Comparison of ENCODE assay signal across 8 mouse cellular contexts in genomic region chr9:107486507-107487225, GRCm38 (mm10). TPM values are rescaled to one million over a fixed set of nuclear protein-coding genes. Genes with fewer than 3 reads are reported as not detected.
A peak's percentile ranks its signal among the peaks of the same experiment; 100 is the strongest.
DNase-seq lines count a peak whose midpoint lies in the region; ATAC-seq and TF ChIP-seq lines count a peak whose summit lies in the region.

No protein-coding gene starts in this region.

- H3K9me3 ChIP-seq in neural tube, embryonic 11.5 days (ENCODE audit: control insufficient read depth, low read length): no peaks in the 10 kb centered on the region
- no peaks in the 10 kb centered on the region for H3K9me3 ChIP-seq in neural tube, embryonic 15.5 days (replicated peaks)

- TF ChIP-seq POLR2A in kidney, adult 2 months (IDR thresholded peaks at IDR 0.05; ENCODE audit: low read depth, low read length): no peak
- no peak for TF ChIP-seq POLR2A in myocyte (IDR thresholded peaks at IDR 0.05; ENCODE audit: insufficient read length, low read depth)

- H3K4me1 ChIP-seq in neural tube, embryonic 11.5 days (ENCODE audit: control insufficient read depth, insufficient read depth, low read length): peaks cover 12% of the 10 kb centered on the region
- peaks cover 54% of the 10 kb centered on the region for H3K4me1 ChIP-seq in neural tube, embryonic 15.5 days
- H3K4me1 ChIP-seq in kidney, adult 2 months (ENCODE audit: control insufficient read depth, insufficient read depth, low read length): no peaks in the 10 kb centered on the region

- no peaks in the 10 kb centered on the region for H3K36me3 ChIP-seq in neural tube, embryonic 11.5 days (ENCODE audit: control insufficient read depth, insufficient read depth, low read length)
- no peaks in the 10 kb centered on the region for H3K36me3 ChIP-seq in neural tube, embryonic 15.5 days
- H3K36me3 ChIP-seq in kidney, adult 2 months (ENCODE audit: control insufficient read depth, insufficient read depth, low read length): no peaks in the 10 kb centered on the region
- H3K36me3 ChIP-seq in myocyte (ENCODE audit: control insufficient read depth, insufficient read depth): no peaks in the 10 kb centered on the region

- H3K27ac ChIP-seq in neural tube, embryonic 11.5 days (ENCODE audit: low read depth, low read length): 0 out of 2 replicates have a peak overlapping the region, but pooled peaks have one; percentile 14
- no peak overlapping the region for H3K27ac ChIP-seq in neural tube, embryonic 15.5 days (replicated peaks)
- H3K27ac ChIP-seq in kidney, adult 2 months (ENCODE audit: insufficient read depth, low read depth, low read length): no peak overlapping the region

- ATAC-seq in neural tube, embryonic 11.5 days (ENCODE audit: insufficient read depth, low FRiP score, low TSS enrichment): 0 out of 2 replicates have a peak, but pooled peaks have one; percentile 15
- no peak for ATAC-seq in neural tube, embryonic 15.5 days (ENCODE audit: low FRiP score)

- DNase-seq in adrenal gland, adult 2 months: peak; percentile 19
- no peak for DNase-seq in adrenal gland, adult 18-20 months (ENCODE audit: low spot score in 2 of 2)
- DNase-seq in neural tube, embryonic 11.5 days (ENCODE audit: low spot score): no peak
- DNase-seq in kidney, adult 2 months: peak; percentile 78
- DNase-seq in layer of hippocampus, adult 8-10 months (ENCODE audit: low spot score in 2 of 2): no peak
- no peak for DNase-seq in cerebellum, adult 11-12 months

- H3K9ac ChIP-seq in neural tube, embryonic 11.5 days (ENCODE audit: low read length): no peak overlapping the region
- no peak overlapping the region for H3K9ac ChIP-seq in neural tube, embryonic 15.5 days (replicated peaks)

- no peak overlapping the region for H3K4me2 ChIP-seq in neural tube, embryonic 11.5 days (ENCODE audit: low read depth)
- no peak overlapping the region for H3K4me2 ChIP-seq in neural tube, embryonic 15.5 days
- no peak overlapping the region for H3K4me2 ChIP-seq in myocyte (ENCODE audit: low read depth)

- H3K4me3 ChIP-seq in neural tube, embryonic 11.5 days (ENCODE audit: low read depth, low read length): no peak overlapping the region
- no peak overlapping the region for H3K4me3 ChIP-seq in neural tube, embryonic 15.5 days (replicated peaks)
- H3K4me3 ChIP-seq in kidney, adult 2 months (ENCODE audit: insufficient read depth, low read depth, low read length): no peak overlapping the region
- H3K4me3 ChIP-seq in myocyte: no peak overlapping the region

- H3K27me3 ChIP-seq in neural tube, embryonic 11.5 days (ENCODE audit: control insufficient read depth, insufficient read depth, low read length): no peaks in the 10 kb centered on the region
- no peaks in the 10 kb centered on the region for H3K27me3 ChIP-seq in neural tube, embryonic 15.5 days (replicated peaks)
- no peaks in the 10 kb centered on the region for H3K27me3 ChIP-seq in kidney, adult 2 months (replicated peaks; ENCODE audit: control insufficient read depth, insufficient read depth, low read length)
- peaks cover 39% of the 10 kb centered on the region for H3K27me3 ChIP-seq in myocyte (ENCODE audit: control insufficient read depth, insufficient read depth, insufficient read length)

- H3ac ChIP-seq in myocyte (ENCODE audit: control insufficient read depth, insufficient read length): no peak overlapping the region

- 60% methylated on average over 6 of the region's 6 CpGs for WGBS in neural tube, embryonic 11.5 days
- WGBS in neural tube, embryonic 15.5 days: 67% methylated on average over 6 of the region's 6 CpGs
- 60% methylated on average over 6 of the region's 6 CpGs for WGBS in kidney, adult 2 months

- no peak for TF ChIP-seq CTCF in kidney, adult 2 months (conservative IDR thresholded peaks at IDR 0.05; ENCODE audit: insufficient read depth, insufficient read length, low read depth, low read length)

- no peaks in the 10 kb centered on the region for H3K79me2 ChIP-seq in myocyte (ENCODE audit: control insufficient read depth, insufficient read depth)

TF ChIP-seq in myocyte, 11 proteins besides CTCF, POLR2A, EP300 and RAD21:
- peak; percentile 74 for TF ChIP-seq REST (IDR thresholded peaks at IDR 0.05; ENCODE audit: insufficient read depth, insufficient read length)
- TF ChIP-seq MYOG (IDR thresholded peaks at IDR 0.05; ENCODE audit: control insufficient read depth in 1 of 3, insufficient read depth in 1 of 3, insufficient read length in 2 of 3, low read depth in 2 of 3): no peak
- no peak for TF ChIP-seq TCF3 (IDR thresholded peaks at IDR 0.05; ENCODE audit: insufficient read length, low read depth)

RNA-seq across cellular contexts. Expression of gene Tmem115, which starts 47.1 kb away (rescaled TPM):
- total RNA-seq in adrenal gland, adult 2 months (2021): 10 to 100 TPM; 43.2 to 48.1 TPM
- 84.2 and 96.5 TPM in 2 replicates for polyA plus RNA-seq in adrenal gland, adult 2 months (2012; rRNA removed)
- total RNA-seq in adrenal gland, adult 18-20 months (2021): 10 to 100 TPM; 40.0 to 49.5 TPM
- polyA plus RNA-seq in neural tube, embryonic 11.5 days (2014; fragmentation: Nextera tagmentation; extraction: Ambion mirVana): 47.0 and 47.2 TPM in 2 replicates
- 45.7 and 46.1 TPM in 2 replicates for polyA plus RNA-seq in neural tube, embryonic 15.5 days (2015; fragmentation: Nextera tagmentation; extraction: Ambion mirVana)
- 52.1 and 63.6 TPM in 2 replicates for polyA plus RNA-seq in kidney, adult 2 months (2012; rRNA removed)
- polyA plus RNA-seq in myocyte (2012; fragmentation: generic; extraction: Trizol): 43.4 TPM
- 10 to 100 TPM; 33.1 to 40.3 (median 36.2) TPM for total RNA-seq in layer of hippocampus, adult 8-10 months (2022)

RNA-seq across cellular contexts. Expression of gene Cyb561d2, which starts 55.3 kb away (rescaled TPM):
- total RNA-seq in adrenal gland, adult 2 months (2021): 10 to 100 TPM; 14.6 to 22.0 TPM
- polyA plus RNA-seq in adrenal gland, adult 2 months (2012; rRNA removed): 59.1 and 68.0 TPM in 2 replicates
- total RNA-seq in adrenal gland, adult 18-20 months (2021): 10 to 100 TPM; 12.8 to 20.2 TPM
- polyA plus RNA-seq in neural tube, embryonic 11.5 days (2014; fragmentation: Nextera tagmentation; extraction: Ambion mirVana): 19.7 and 21.9 TPM in 2 replicates
- 46.9 and 53.9 TPM in 2 replicates for polyA plus RNA-seq in neural tube, embryonic 15.5 days (2015; fragmentation: Nextera tagmentation; extraction: Ambion mirVana)
- polyA plus RNA-seq in kidney, adult 2 months (2012; rRNA removed): 62.6 and 77.4 TPM in 2 replicates
- polyA plus RNA-seq in myocyte (2012; fragmentation: generic; extraction: Trizol): 18.8 TPM
- total RNA-seq in layer of hippocampus, adult 8-10 months (2022): 10 to 100 TPM; 14.7 to 18.5 (median 16.5) TPM

RNA-seq across cellular contexts. Expression of gene Nprl2, which starts 55.4 kb away (rescaled TPM):
- total RNA-seq in adrenal gland, adult 2 months (2021): 10 to 100 TPM; 27.9 to 31.5 TPM
- 24.2 and 31.9 TPM in 2 replicates for polyA plus RNA-seq in adrenal gland, adult 2 months (2012; rRNA removed)
- 10 to 100 TPM; 25.8 to 30.9 TPM for total RNA-seq in adrenal gland, adult 18-20 months (2021)
- 45.8 and 48.9 TPM in 2 replicates for polyA plus RNA-seq in neural tube, embryonic 11.5 days (2014; fragmentation: Nextera tagmentation; extraction: Ambion mirVana)
- polyA plus RNA-seq in neural tube, embryonic 15.5 days (2015; fragmentation: Nextera tagmentation; extraction: Ambion mirVana): 67.5 and 77.9 TPM in 2 replicates
- 61.5 and 62.6 TPM in 2 replicates for polyA plus RNA-seq in kidney, adult 2 months (2012; rRNA removed)
- 24.6 TPM for polyA plus RNA-seq in myocyte (2012; fragmentation: generic; extraction: Trizol)
- 10 to 100 TPM; 39.4 to 46.9 (median 44.5) TPM for total RNA-seq in layer of hippocampus, adult 8-10 months (2022)

Comparison
In these comparisons a context has a peak if more than half of its experiments do, and no peak if none do; other contexts are left out.
1. DNase-seq: peak in adrenal gland, adult 2 months (single experiment) and kidney, adult 2 months (single experiment); none in adrenal gland, adult 18-20 months (0 of 2), neural tube, embryonic 11.5 days (single experiment), layer of hippocampus, adult 8-10 months (0 of 2) and cerebellum, adult 11-12 months (single experiment).